Mouse (Mus musculus) lung, postnatal 25 days (tissue): ENCODE data around the gene Dnajb12.

Source experiments
- DNase-seq: peaks from one replicate; pipeline ENCODE4 v3.0.0; 2022; ENCODE audit warnings: low spot score

Gene Dnajb12

DNA sequence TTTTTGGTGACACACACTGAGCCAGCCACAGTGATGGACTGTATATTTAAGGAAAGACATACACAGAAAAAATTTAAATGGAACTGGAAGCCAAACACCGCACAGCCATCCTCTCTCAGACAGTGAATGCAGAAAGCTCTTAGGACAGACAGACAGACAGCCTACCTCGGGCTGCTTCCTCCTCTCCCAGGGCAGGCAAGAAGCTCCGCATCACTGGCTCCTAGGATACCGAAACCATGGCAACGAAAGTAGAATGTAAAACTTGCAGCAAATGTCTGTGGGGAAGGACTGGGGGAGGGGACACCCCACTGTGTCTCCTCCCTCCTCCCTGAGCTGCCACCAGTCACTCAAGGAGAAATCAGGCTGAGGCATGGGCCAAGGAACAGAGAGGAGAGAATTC is 18.2 kb downstream of the Dnajb12 start:
- no peak for DNase-seq

DNA sequence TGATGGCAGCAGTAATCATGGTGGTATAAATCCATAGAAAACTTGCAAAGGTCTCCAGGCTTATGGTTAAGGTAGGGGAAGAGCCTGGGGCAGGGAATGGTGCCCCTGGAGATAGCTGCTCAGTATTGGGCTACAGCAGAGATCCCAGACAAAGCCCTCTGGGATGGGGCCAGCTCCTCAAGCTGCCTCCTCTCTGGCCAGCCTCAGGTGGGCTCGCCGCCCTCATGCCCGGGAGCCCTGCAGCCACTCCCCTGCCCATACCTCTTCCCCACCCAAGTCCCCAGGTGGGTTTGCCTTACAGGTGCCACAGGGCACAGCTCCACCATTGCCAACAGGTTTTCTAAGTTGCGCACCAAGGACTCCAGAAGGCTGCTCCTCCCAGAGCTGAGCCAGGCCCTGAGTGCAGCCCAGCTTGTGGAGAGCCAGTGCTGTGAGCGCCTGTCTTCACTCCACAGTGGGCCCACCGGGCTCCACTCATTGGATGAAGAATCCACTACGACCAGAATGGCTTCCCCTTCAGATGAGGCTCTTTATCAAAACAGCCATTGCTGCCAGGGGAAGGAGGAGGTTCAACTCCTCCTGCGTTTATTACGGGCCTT is 18.9 kb downstream of the Dnajb12 start:
- DNase-seq = no peak

DNA sequence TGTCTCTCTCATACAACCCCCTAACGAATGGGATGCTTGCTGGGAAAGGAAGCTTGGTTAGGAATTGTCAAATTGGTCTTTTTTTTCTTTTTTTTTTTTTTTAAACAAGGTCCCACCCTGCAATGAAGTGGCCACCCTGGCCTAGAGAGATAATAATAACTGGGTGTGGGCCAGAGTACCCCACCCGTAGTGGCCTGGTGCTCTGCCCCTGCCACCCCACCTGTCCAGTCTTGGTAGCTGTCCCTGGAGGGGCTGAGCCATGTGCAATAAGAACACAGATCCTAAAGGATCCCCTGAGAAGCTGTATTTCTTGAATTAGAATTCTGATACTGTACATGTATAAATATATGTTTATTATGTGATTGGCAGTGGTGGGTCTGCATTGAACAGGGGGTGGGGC is 19.6 kb downstream of the Dnajb12 start:
- no peak for DNase-seq

DNA sequence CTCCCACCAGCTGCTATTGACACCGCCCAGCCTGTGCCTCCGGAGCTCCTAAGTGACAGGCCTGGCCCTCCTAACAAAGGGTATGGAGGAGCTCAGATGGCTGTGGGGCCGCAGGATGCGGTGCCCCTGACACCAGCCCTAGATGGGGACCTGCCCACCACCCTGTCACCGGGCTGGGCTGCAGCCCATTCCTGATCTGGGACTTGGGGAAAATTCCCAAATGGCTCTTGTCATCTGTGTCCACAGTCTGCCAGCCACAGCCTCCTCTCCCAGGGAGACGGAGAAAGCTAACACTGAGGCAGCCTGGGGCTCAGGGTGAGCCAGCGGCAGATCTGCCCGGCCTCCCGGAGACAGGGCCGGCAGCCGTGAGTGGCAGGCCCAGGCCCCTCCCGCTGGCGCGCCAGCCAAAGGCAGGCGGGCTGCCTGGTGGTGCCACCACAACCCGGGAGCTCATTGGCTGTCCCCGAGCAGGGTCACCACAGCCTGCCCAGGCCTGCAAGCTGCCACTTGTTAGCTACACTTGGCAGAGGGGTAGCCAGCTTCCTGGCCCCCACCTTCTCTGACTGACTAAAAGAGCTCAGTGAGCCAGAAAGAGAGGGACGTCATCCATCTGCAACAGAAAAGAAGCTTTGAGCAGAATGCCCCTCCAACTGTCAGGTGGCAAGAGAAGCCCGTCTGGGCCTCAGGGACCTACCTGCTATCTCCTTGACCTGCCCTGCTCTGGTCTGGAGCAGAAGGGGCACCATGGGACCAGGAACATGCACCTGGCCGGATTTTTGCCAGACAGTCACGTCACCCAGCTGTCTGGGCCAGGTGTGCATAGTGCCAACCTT is 20.2 kb downstream of the Dnajb12 start:
- DNase-seq = peak; percentile 96

DNA sequence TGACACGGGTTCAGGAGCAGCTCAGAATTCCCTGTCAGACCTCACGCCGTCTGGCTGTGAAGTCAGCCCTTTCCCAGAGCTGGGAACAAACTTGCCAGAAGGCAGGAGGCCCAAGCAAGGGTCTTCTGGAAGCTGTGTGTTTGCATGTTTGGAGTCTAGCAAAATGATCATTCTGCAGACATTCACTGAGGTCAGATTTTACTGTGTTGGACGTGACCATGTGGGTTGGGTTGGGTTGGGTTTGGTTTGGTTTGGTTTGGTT is 20.7 kb downstream of the Dnajb12 start:
- DNase-seq = no peak

DNA sequence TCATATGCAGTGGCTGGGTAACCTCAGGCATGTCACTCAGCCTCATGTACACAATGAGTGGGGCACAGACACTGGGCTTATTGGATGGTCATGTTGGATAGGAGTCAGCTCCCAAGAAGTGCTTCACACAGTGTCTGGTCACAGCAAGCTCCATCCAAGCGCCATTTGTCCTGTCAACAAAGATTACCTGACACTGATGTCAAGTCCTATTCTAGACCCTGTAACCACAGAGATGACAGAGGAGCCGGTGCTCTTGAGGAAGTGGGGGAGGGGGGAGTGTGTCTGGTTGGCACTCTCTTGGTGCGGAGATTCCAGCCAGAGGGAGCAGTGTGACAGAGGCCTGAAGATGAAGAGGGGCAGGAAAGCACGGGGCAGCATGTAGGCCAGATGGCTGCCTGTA is 21.6 kb downstream of the Dnajb12 start:
- DNase-seq = no peak

DNA sequence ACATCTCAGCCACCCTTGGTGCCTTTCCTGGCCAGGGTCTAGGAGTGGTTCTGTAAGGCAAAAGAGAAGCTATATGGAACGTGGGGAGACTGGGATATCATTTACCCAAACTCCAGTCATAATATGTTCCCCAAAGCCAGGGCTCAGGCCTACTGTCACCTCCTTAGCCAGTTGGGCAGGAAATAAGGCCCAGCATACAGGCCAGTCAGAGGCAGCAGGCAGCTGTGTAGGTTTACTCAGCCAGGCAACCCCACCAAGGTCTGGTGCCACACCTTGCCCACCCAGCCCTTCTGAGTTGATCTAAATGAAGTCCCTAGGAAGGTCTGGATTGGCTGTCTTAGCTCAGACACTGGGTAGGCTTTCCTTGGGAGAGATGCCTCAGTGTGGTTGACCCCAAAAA is 22.1 kb downstream of the Dnajb12 start:
- DNase-seq = no peak

DNA sequence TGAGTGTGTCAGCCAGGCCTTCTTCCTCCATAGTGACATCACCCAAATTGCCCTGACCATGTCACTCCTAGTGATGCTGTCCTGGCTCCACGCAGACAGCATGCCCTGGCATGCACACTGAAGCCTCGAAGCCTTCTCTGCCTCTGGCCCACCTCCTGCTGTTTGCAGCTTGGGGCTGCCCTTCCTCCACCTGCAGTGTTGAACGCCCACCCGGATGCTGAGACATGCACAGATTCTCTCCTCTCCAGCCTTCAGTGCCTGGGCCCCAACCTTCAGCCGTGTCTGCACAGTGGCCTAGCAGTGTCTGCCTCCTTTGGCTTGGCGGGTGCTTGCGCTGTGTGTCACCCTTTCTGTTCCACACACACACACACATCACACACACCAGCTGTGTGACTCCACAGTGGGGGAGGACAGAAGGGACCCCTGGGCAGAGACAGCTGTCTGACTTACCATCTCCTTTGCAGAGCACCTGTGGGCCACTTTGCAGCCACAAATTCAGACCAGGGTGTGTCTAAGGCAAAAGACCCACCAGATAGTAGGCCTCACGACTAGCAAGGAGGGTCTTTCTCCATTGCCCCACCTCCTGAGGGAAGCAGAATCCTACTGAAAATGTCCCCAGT is 22.7 kb downstream of the Dnajb12 start:
- no peak for DNase-seq

DNA sequence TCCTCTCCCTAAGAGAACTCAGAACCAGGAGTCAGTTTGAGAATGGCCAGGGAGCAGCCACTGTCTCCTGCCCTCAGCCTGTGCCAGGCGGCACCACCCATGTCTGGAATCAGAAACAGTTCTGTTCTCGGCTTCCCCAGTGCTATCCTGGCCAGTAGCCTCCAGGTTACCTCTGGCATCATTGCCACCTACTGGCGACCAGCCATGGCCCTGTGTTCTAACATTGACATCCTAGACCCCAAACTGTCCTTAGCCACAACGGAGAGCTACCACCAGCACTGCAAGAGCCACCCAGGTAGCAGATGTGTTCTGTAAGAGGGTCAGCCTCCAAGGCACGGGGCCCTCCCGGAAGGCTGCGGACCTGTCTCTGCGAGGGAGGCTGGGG is 23.2 kb downstream of the Dnajb12 start:
- DNase-seq = no peak

DNA sequence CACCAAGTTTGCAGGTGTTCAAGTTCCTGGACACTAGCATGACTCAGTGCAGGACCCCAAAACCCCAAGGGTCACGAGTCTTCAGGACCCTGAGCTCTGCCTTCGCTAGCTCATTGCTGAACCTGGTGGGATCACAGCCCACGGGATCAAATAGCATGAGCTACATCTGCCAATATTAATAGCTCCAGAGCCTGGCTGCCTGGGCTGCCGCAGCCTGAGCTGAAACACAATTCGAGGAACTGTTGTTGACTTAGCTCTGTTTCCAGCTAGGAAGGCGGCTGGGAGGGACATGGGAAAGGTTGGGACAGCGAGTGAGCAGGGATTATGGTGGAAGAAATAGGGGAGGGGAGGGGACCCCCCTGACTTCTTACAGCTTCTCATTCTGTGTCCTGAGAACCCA is 23.8 kb downstream of the Dnajb12 start:
- no peak for DNase-seq

DNA sequence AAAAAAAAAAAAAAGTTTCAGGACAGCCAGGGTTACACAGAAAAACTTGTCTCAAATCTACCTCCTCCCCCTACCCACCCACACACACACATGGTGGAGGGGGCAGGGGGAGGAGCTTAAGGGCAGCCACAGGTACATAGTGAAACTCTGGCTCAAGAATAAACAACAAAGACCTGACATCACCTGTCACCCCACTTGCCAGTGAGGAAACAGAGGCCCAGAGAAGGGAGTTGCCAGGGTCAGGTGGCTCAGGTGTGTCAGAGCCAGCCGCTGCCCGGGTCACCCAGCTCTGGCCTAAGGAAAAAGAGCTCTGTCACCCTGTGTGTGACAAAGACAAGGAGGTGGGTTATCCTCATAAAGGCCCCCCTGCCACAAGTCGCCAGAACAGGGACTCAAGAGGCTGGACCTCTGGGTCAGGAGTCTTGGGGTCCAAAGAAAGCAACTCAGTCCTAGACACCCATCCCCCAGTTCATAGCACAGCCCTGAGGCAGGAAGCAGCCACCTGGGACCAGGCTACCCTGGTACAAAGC is 27.8 kb downstream of the Dnajb12 start:
- DNase-seq = peak; percentile 49

DNA sequence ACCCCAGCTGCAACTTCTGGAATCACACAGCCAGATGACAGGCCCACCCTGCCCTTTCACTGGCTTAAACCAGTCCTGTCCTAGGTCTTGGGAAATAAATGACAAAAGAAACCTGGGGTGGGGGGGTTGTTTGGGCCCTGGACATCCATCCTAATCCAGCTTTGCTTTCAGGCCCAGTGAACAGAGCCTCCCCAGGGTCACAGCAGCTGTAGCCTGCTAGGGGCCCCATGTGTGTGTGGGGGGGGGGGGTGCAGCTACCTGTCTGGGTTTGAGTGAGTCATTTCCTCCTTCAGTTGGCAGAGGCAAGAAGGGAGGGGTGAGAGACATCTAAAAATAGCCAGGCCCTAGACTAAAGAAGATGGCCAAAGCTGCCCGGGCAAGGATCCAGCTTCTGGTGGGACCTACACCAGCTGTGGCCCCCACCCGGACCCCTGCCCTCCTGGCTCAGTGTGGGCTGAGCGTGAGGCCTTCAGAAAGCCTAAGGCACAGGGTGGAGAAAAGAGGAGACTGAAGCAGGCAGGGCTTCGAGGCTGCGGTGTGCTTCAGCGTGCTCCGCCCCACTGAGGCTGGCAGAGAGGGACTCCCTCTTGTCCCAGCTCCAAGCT is 28.4 kb downstream of the Dnajb12 start:
- DNase-seq = peak; percentile 67

DNA sequence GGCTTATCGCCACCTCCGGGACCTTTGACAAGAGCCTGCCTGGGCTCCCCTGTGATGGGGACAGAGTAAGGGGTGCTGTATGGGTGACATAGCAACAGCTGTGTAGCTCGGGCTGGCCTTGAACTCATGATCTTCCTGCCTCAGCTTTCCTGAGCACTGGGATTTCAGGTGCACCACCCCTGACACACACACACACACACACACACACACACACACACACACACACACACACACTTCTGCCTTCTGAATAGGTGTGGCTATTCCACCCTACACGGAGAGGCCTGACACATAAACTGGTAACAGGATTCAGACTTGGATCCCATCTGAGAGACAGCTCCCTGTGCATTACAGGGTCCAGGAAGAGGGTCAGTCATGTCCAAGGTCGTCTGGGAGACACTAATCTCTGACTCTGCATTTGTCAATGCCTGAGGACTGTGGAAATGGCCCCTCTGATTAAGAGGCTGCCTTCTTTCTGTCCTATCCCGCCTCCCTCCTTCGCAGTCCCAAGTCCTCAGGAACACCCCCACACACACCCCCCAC is 29.5 kb downstream of the Dnajb12 start:
- DNase-seq = no peak

DNA sequence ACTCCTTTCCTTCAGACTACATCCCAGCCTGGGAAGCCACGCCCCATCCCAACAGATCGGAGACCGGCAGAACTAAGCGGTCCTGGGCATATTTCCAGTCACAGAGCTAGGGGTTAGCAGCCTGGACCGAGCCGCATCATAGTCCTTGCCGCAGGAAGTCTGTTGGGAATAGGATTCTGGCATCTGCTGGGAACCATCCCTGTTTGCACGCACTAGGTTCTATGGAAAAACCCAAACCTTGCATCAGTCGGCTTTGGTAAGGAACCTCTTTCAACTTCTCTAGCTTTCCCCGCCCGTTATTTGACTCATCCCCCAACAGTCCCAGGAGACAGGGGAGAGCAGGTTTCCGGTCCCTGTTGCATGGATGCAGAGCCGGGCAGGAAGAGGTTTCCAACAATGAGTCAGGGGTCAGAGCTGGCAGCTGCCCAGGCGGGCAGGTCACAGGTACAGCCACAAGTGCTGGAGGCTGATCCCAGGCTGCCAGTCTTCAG is 30.0 kb downstream of the Dnajb12 start:
- DNase-seq = peak; percentile 48

DNA sequence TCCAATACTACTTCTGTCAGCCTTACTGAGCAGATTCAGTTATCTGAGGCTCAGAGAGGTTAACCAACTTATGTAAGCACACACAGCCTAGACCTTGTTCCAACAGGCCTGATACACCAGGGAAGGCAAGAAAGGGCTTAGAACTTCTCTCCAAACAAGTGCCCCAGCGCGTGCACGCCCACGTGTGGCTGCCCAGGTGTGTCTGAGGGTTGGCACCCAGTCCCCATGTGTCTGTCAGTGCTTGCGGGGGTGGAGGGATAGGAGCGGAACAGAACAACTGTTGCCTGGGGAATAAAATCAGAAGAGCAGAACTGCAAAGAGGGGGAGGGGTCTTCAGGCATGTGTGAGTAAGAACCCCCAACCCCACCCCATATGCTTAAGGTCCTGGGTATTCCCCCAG is 31.7 kb downstream of the Dnajb12 start:
- DNase-seq = peak; percentile 50

DNA sequence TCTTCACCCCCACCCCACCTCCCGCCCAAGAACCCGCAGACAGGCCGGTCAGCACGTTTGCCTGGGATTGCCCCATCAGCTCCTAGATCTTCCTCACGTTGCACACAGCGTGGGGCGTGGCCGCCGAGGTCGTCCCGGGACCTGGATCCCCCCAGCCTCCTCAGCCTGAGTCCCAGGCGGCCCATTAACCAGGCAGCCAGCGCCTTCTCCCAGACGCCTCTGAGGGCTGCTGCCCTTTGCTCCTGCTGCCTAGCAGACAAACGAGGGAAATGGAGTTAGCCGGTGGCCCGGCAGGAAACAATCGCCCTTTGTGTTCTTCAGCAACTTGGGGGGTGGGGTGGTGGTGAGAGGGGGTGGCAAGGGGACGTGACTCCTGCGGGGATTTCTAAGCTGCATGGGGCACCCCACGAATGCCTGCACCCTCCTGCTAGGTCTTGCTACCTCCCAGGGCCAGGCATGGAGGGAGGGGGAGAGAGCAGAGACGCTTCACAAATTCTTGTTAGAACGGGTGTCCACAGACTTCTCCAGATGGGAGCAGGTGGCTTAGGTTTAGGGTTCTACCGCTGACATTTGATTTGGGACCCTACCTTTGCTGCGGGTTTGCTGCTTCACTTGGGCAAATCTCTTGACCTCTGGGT is 32.3 kb downstream of the Dnajb12 start:
- DNase-seq = no peak

DNA sequence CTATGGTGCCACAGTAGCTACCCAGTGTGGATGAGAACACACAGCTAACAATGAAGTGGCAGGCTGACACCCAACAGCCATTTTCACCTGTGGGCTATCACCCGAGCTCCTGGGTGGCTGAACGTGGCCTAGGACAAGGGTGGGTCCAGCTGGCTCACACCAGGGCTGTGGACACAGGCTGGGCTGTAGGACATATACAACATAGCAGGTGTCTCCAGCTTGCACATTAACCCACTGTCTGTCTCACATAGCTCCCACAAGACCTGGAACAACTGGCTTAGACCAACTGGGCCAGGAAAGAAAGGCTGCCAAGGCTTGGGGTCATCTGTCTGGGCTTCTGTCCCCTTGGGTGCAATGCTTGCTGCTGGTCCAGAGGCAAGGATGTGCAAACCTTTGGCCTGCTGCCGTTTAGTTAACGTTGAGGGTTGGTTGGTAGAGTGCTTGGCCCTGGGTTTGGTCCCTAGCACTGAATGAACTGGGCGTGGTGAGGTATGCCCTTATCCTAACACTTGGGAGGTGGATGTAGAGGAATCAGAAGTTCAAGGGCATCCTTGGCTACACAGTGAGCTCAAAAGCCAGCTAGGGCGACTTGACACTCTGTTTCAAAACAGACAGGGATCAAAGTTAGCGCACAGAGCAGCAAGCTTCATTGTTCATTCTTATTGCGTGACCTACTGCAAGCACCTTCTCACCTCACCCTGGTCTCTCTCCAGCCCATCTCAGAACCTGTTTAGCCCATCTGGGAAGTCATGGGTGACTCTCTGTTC is 36.0 kb downstream of the Dnajb12 start:
- no peak for DNase-seq

DNA sequence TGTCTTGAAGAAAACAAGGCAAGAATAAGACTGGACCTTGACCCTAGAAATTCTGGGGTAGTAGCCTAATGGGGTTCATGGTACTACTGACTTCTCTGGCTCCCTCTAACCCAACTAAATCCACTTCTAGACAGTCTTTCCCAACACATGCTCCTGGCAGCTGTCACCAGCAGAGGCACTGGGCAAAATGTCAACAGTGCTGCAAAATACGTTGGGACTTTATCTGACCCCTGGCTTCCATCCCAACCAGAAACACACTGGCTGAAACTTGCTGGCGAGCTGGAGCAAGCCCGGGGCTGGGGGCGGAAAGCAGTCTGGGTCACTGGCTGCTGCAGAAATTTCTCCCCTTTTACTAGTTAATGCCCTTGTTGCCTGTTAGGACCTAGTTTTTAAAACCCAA is 36.8 kb downstream of the Dnajb12 start:
- DNase-seq = peak; percentile 88

DNA sequence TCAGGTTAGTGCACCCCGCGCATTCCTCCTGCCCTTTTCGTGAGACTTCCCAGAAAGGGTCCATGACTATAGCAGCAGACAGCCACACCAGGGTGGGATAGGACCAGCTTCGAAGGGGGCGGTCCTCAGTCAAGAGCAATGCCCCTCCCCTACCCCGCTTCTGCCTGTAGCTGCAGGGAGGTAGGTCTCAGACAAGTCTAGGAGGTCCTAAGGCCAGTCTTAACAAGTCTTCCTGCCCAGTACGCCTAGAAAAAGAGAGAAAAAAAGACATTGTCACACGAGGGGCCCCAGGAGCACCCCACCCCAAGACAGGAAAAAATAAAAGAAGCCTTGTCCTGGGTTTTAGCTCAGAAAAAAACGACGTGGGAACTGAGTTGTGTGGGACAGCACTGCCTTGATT is 37.3 kb downstream of the Dnajb12 start:
- peak; percentile 53 for DNase-seq

DNA sequence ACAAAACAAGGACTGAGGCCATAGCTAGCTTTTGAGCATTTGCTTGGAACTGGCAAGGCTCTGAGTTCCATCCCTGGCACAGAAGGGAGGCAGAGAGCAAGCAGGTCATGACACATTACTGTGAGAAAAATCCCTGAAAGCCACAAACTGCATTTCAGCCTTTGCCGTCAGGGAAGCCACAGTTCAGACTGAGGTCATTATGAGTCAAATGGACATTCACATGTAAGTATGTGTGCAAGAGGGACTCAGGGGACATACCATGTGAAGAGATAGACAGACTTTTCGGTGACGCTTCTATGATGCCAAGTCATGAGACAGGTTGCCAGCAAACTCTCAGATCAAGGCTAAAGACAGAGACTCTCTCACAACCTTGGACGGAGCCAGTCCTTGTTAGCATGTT is 38.8 kb downstream of the Dnajb12 start:
- no peak for DNase-seq

DNA sequence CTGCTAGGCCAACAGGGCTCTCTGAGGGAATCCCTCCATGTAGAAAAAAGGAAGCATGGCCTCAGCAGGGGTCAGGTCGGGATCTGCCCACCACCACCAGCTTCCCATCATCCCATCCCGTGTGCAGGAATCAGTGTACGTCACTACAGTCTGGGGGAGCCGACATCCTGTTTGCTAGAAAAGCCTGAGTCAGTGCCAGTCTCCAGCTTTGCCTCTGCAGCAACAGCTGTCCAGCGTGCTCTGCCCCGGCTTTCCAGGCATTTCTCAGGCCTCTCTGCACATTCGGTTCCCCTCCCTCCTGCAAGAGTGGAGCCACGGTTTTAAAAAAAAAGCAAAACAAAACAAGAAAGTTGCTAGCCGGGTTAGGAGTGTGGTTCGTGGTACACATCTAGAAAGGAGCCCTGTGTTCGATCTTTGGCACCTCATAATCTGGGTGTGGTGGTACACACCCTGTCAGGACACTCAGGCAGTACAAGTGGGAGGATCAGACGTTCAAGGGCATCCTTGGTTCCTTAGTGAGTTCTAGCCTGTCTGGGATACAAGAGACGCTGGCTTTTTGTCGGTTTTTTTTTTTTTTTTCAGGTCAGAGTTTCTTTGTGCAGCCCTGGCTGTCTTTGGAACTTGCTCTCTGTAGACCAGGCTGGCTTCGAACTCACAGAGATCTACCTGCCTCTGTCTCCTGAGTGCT is 40.3 kb downstream of the Dnajb12 start:
- DNase-seq = peak; percentile 65
